Mouse (Mus musculus): ENCODE results near the gene Ctcf. TPM values are rescaled to one million over a fixed set of nuclear protein-coding genes. Genes with fewer than 3 reads are reported as not detected.

The Ctcf gene
- polyA plus RNA-seq, 1 experiment from 2014 or later, result 120 TPM

- Histone ChIP-seq H3K36me3 (peaks cover 79% of the 10 kb centered on the region), H3K9me3 (no peaks in the 10 kb centered on the region), H3K4me2 (replicated peaks) (no peak overlapping the region), H3K27me3 (replicated peaks) (peaks cover 12% of the 10 kb centered on the region), H3K27ac (no peak overlapping the region), H3K4me3 (no peak overlapping the region), H3K4me1 (peaks cover 35% of the 10 kb centered on the region), H3K9ac (no peak overlapping the region)
- WGBS, result 94% methylated on average over 19 of the region's 19 CpGs
- no peak for ATAC-seq (ENCODE audit: low FRiP score, low read depth)
These were observed 17.3 kb upstream of the Ctcf start for GRCm38 (mm10) chr8:105618892-105619591.

- Histone ChIP-seq H3K27ac (no peak overlapping the region), H3K9me3 (no peaks in the 10 kb centered on the region), H3K4me3 (no peak overlapping the region), H3K4me2 (replicated peaks) (no peak overlapping the region), H3K9ac (no peak overlapping the region), H3K4me1 (peaks cover 39% of the 10 kb centered on the region), H3K36me3 (peaks cover 72% of the 10 kb centered on the region), H3K27me3 (replicated peaks) (peaks cover under 1% of the 10 kb centered on the region; the same call in 1 of the 2 replicates)
- ATAC-seq (ENCODE audit: low FRiP score, low read depth), result no peak
- 91% methylated on average over 19 of the region's 19 CpGs for WGBS
These were observed 16.2 kb upstream of the Ctcf start for GRCm38 (mm10) chr8:105620211-105620610.

- 90% methylated on average over 21 of the region's 21 CpGs for WGBS
- Histone ChIP-seq H3K27ac (no peak overlapping the region), H3K4me3 (no peak overlapping the region), H3K27me3 (replicated peaks) (no peaks in the 10 kb centered on the region), H3K9me3 (no peaks in the 10 kb centered on the region), H3K9ac (peak overlapping the region; percentile 26; the same call in 1 of the 2 replicates), H3K36me3 (peaks cover 64% of the 10 kb centered on the region), H3K4me1 (peaks cover 39% of the 10 kb centered on the region), H3K4me2 (replicated peaks) (no peak overlapping the region)
- no peak for ATAC-seq (ENCODE audit: low FRiP score, low read depth)
These were observed 15.2 kb upstream of the Ctcf start for GRCm38 (mm10) chr8:105620946-105621720.

GRCm38 (mm10) chr8:105621841-105622240 lies 14.5 kb upstream of the Ctcf start:
- H3K27me3 ChIP-seq (replicated peaks), result no peaks in the 10 kb centered on the region
- no peaks in the 10 kb centered on the region for H3K9me3 ChIP-seq
- H3K4me1 ChIP-seq, result peaks cover 39% of the 10 kb centered on the region
- H3K4me2 ChIP-seq (replicated peaks), result no peak overlapping the region
- H3K36me3 ChIP-seq, result peaks cover 58% of the 10 kb centered on the region
- no peak overlapping the region for H3K4me3 ChIP-seq
- peak overlapping the region; percentile 26; the same call in 1 of the 2 replicates for H3K9ac ChIP-seq
- 72% methylated on average over 4 of the region's 4 CpGs for WGBS
- peak overlapping the region; percentile 33; the same call in 1 of the 2 replicates for H3K27ac ChIP-seq
- ATAC-seq (ENCODE audit: low FRiP score, low read depth), result peak; percentile 16; the same call in 1 of the 2 replicates

GRCm38 (mm10) chr8:105622421-105622920 lies 13.9 kb upstream of the Ctcf start:
- Histone ChIP-seq H3K36me3 (peaks cover 52% of the 10 kb centered on the region), H3K9ac (no peak overlapping the region)
- WGBS, result 5% methylated on average over 8 of the region's 8 CpGs

GRCm38 (mm10) chr8:105623118-105623517 lies 13.2 kb upstream of the Ctcf start:
- WGBS, result 18% methylated on average over 5 of the region's 5 CpGs
- H3K36me3 ChIP-seq, result peaks cover 46% of the 10 kb centered on the region
- H3K4me2 ChIP-seq (replicated peaks), result peak overlapping the region; percentile 16; the same call in 1 of the 2 replicates
- no peaks in the 10 kb centered on the region for H3K27me3 ChIP-seq (replicated peaks)
- 0 out of 2 replicates have a peak, but pooled peaks have one; percentile 6 for ATAC-seq (ENCODE audit: low FRiP score, low read depth)
- H3K4me3 ChIP-seq, result no peak overlapping the region
- no peak overlapping the region; the same call in 1 of the 2 replicates for H3K9ac ChIP-seq
- H3K27ac ChIP-seq, result no peak overlapping the region
- H3K9me3 ChIP-seq, result no peaks in the 10 kb centered on the region
- peaks cover 39% of the 10 kb centered on the region for H3K4me1 ChIP-seq

More at GRCm38 (mm10) chr8:105622421-105622920, 13.9 kb upstream of the Ctcf start:
- 0 out of 2 replicates have a peak overlapping the region, but pooled peaks have one; percentile 10 for H3K4me2 ChIP-seq (replicated peaks)
- H3K4me1 ChIP-seq, result peaks cover 39% of the 10 kb centered on the region
- H3K27me3 ChIP-seq (replicated peaks), result no peaks in the 10 kb centered on the region
- H3K27ac ChIP-seq, result peak overlapping the region; percentile 33; the same call in 1 of the 2 replicates
- H3K9me3 ChIP-seq, result no peaks in the 10 kb centered on the region
- peak; percentile 87 for ATAC-seq (ENCODE audit: low FRiP score, low read depth)
- no peak overlapping the region for H3K4me3 ChIP-seq

- Histone ChIP-seq H3K4me1 (peaks cover 39% of the 10 kb centered on the region), H3K9ac (peak overlapping the region; percentile 26; the same call in 1 of the 2 replicates), H3K36me3 (peaks cover 39% of the 10 kb centered on the region), H3K4me3 (no peak overlapping the region), H3K27ac (peak overlapping the region; percentile 17; the same call in 1 of the 2 replicates), H3K9me3 (no peaks in the 10 kb centered on the region), H3K4me2 (replicated peaks) (peak overlapping the region; percentile 16; the same call in 1 of the 2 replicates), H3K27me3 (replicated peaks) (no peaks in the 10 kb centered on the region)
- no peak for ATAC-seq (ENCODE audit: low FRiP score, low read depth)
- 17% methylated on average over 7 of the region's 7 CpGs for WGBS
These were observed 12.6 kb upstream of the Ctcf start for GRCm38 (mm10) chr8:105623679-105624245.

- ATAC-seq (ENCODE audit: low FRiP score, low read depth), result no peak
- Histone ChIP-seq H3K9me3 (no peaks in the 10 kb centered on the region), H3K36me3 (peaks cover 33% of the 10 kb centered on the region), H3K4me2 (replicated peaks) (peak overlapping the region; percentile 16; the same call in 1 of the 2 replicates), H3K4me3 (no peak overlapping the region), H3K9ac (no peak overlapping the region), H3K27ac (peak overlapping the region; percentile 23; the same call in 1 of the 2 replicates), H3K27me3 (replicated peaks) (no peaks in the 10 kb centered on the region), H3K4me1 (peaks cover 39% of the 10 kb centered on the region)
- 20% methylated on average over 3 of the region's 3 CpGs for WGBS
These were observed 12.0 kb upstream of the Ctcf start for GRCm38 (mm10) chr8:105624401-105624800.

- no peak for ATAC-seq (ENCODE audit: low FRiP score, low read depth)
- Histone ChIP-seq H3K36me3 (peaks cover 28% of the 10 kb centered on the region), H3K9ac (no peak overlapping the region), H3K4me1 (peaks cover 39% of the 10 kb centered on the region), H3K27ac (peak overlapping the region; percentile 23; the same call in 1 of the 2 replicates), H3K4me3 (no peak overlapping the region), H3K9me3 (no peaks in the 10 kb centered on the region), H3K4me2 (replicated peaks) (peak overlapping the region; percentile 16; the same call in 1 of the 2 replicates), H3K27me3 (replicated peaks) (no peaks in the 10 kb centered on the region)
- WGBS, result 73% methylated on average over 1 of the region's 1 CpGs
These were observed 11.5 kb upstream of the Ctcf start for GRCm38 (mm10) chr8:105624831-105625230.

GRCm38 (mm10) chr8:105626086-105626485 lies 10.3 kb upstream of the Ctcf start:
- Histone ChIP-seq H3K4me3 (no peak overlapping the region), H3K36me3 (peaks cover 16% of the 10 kb centered on the region), H3K27me3 (replicated peaks) (no peaks in the 10 kb centered on the region), H3K9me3 (no peaks in the 10 kb centered on the region), H3K9ac (no peak overlapping the region), H3K27ac (no peak overlapping the region), H3K4me2 (replicated peaks) (no peak overlapping the region), H3K4me1 (peaks cover 38% of the 10 kb centered on the region)
- no peak for ATAC-seq (ENCODE audit: low FRiP score, low read depth)
- WGBS, result 74% methylated on average over 1 of the region's 1 CpGs

GRCm38 (mm10) chr8:105629337-105629736 lies 7.0 kb upstream of the Ctcf start:
- Histone ChIP-seq H3K27ac (no peak overlapping the region), H3K4me1 (peaks cover 7% of the 10 kb centered on the region), H3K27me3 (replicated peaks) (no peaks in the 10 kb centered on the region), H3K4me2 (replicated peaks) (no peak overlapping the region), H3K4me3 (no peak overlapping the region), H3K36me3 (no peaks in the 10 kb centered on the region), H3K9ac (no peak overlapping the region), H3K9me3 (no peaks in the 10 kb centered on the region)
- no peak for ATAC-seq (ENCODE audit: low FRiP score, low read depth)
- WGBS, result 91% methylated on average over 4 of the region's 4 CpGs
